Mouse (Mus musculus) cerebellum, postnatal 14 days (tissue): Measurements from ENCODE around the gene Frs3.
A peak's percentile ranks its signal among the peaks of the same experiment; 100 is the strongest.

Experiments
- DNase-seq, 2 experiments: peaks; one replicate each; pipeline ENCODE4 v3.0.0; 2021; ENCODE audit warnings: mixed read lengths in 2 of 2

Frs3 gene

DNA sequence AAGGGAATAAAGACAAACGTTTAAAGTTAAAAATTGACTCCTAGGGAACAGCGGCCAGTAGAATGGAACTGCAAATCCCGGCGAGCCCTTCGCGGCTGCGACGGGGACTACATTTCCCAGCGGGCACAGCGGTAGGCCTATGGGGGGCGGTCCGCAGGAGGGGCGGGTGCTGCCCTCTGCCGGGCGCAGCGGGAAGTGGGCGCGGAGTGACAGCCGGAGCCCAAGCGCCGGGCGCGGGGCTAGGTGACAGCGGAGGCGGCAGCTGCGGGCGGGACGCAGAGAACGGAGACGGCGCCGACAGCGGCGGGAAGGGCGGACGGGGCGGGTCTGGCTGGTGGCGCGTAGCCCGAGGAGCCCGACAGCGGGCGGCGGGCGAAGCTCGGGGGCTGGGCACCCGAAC is 48.0 kb downstream of the Frs3 start, which contains the start of gene Tfeb:
TSS of gene Tfeb (plus strand) at position 175 of the 400 bp plus-strand sequence.
- peak; percentile 99 for DNase-seq

DNA sequence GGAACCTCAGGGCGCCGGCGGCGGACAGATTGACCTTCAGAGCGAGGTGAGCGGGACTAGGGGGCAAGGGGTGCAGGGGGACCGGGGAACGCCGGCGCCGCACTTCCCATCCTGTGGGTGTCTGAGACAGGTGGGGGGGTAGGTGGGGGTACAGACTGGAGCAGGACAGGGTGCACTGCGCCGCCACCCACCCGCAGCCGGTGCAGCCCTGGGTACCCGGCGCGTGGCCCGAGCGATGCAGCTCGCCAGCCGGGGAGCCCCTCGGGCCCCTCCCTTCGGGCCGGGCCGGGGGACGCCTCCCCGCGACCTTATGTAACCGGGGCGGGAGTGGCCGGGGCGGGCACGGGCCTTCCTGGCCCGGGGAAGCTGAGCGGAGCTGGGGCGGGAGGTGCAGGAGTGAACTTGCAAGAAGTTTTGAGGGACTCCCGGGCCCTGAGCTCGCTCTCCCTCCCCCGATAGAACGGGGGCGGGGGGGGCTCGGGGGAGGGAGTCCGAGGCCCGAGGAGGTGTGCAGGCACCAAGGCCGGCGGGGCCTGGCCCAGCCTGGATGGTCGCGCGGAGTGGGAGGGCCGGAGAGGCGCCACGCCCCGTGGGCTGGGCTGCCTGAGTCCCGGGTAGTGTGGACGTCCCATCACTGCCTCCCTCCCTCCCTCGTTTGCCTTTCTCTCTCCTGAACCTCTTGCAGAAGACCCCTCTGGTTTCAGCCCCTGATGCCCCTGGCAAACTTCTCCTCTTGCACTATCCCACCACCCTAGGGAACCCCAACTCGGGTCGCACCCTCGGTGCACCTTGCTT is 48.6 kb downstream of the Frs3 start:
- peak; percentile 67 to 78 for DNase-seq

DNA sequence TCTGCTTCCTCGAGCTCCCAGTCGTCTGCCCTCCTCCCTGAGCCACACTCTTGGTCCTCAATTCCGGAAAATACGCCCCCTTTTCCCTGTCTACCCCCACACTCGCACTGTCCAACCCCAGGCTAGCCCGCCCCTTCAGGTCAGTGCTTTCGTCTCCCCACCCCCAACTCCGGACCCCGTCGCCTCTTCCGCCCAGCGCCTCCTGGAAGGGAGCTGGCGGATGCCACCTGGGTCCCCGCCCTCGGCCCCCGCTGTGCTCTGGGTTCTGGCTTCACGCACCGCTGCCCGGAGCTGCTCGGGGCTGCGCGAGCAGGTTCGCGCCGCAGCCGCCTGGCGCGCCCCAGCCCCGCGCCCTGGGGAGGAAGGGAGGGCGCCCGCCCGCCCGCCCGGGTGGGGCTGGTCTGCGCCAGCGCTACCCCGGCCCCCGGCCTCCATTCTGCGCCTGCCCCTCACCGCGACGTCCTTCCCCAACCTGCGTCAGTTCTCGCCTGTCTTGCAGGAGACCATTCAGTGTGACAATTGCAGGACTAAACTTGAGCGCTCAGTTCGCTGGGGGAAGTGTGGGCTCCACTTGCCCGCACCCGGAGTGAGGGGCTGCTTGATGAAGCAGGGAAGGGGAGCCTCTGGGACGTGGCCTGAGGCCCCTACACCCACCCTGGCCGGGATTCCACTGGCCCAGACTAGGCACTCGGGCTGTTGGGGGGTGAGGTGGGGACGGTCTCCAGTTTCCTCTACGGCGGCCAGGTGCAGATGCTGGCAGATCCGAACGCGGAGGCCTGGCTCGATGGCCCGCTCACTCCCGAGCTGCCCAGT is 49.4 kb downstream of the Frs3 start:
- DNase-seq, result peak; percentile 61 to 65

DNA sequence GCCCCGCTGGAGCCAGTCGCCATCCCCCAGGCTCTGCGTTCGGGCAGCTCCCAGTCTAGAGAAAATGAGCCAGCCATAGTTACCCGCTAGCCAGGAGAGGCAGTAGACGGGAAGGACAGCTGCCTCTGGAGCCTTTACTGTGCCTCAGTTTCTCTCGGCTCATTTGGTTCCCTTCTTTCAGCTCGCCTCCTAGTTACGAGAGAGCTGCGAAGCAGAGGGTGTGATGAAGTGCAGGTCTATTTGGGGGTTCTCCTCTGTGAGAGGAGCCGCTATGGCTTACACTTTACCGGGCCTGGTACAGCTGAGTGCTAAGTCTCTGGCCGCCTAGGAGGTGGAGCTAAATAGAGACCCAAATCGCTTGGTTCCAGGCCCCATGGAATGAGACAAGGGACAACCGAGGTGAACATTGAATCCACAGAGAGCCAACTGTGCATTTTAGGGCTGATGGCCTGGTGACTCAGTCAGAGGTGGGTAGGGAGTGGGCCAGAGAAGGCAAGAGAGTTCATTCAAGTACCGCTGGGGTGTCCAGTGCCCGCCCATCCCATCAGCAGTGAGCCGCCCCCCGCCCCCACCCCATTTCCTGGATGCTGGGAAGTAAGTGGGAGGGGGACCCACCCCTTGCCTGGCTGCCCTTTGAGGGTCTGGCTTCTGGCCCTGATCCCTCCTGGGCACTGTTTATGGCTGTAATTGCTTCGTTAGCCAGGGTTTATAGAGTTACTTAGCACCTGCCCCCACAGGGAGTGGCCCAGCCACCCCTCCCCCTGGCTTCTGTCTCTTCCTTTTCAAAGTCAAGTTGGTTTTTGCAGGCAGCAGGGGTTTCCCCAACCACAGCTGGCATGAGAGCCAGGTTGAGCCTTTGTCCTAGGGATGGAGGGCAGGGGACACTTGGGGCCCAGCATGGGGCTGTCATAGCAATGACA is 50.3 kb downstream of the Frs3 start:
- DNase-seq, result no peak

- no peak for DNase-seq
These were observed 51.4 kb downstream of the Frs3 start for GRCm38 (mm10) chr17:47740186-47740585.

- peak in 1 of 2 experiments; percentile 32 for DNase-seq
These were observed 54.3 kb downstream of the Frs3 start for GRCm38 (mm10) chr17:47742991-47743734.

- no peak for DNase-seq
These were observed 55.3 kb downstream of the Frs3 start for GRCm38 (mm10) chr17:47744086-47744485.

GRCm38 (mm10) chr17:47744746-47745368 is 56.0 kb downstream of the Frs3 start:
- peak in 1 of 2 experiments; percentile 53 for DNase-seq

- DNase-seq, result no peak
These were observed 60.1 kb downstream of the Frs3 start for GRCm38 (mm10) chr17:47748791-47749553.

DNA sequence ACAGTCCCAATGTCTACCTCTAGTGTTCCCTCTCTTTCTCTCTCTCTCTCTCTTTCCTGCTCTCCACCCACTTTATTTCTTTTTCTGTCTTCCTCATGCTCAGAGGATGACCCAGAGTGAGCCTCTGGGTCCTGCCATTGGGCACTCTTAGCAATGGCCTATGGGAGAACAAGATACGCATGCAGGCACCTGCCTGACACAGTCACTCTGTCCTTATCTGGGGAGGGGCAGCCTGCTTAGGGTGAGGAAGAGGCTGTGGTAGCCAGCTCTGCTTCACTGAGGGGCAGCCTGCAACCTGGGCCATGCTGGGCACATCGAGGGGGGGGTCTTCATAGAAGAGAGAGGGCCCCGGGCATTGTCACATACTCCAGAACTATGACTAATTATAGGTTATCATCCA is 60.8 kb downstream of the Frs3 start:
- no peak for DNase-seq

DNA sequence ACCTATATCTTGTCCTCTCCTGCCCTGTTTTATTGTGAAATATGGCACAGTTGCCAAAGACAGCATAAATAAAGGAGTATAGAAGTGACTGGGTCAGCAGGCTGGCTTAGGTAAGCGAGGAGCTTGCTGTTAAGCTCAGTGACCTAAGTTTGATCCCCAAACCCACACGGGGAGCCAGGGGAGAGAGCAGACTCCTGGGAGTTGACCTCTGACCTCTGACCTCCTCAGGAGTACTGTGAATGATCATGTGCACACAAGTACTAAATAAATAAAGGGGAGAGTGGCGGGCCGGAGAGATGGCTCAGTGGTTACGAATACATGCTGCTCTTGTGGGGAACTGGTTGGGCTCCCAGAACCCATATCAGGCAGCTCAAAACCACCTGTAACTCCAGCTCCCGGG is 61.3 kb downstream of the Frs3 start:
- no peak for DNase-seq

DNA sequence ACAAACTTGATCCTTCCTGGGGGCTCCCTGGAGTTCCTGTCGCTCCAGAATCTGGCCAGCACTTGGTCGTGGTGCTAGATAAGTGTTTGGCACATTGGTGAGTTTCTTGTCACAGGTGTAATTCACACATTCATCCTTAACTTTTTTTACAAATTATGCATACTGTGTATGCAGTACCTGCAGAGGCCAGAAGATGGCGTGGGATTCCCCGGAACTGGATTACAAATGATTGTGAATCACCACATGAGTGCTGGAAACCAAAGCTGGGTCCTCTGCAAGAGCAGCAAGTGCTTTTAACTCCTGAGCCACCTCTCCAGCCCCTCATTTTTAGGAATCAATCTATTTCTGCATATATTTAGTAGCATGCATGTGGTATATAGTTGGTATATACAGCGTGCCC is 63.0 kb downstream of the Frs3 start:
- DNase-seq, result no peak

GRCm38 (mm10) chr17:47753130-47753775 is 64.4 kb downstream of the Frs3 start:
- DNase-seq, result no peak
